Mouse (Mus musculus) retina, postnatal 7 days (tissue): ENCODE measurements around the gene Sh3bp5l.
"Not testable (repeated sequence)": the region's sequence is repeated elsewhere in the genome, so short reads cannot be mapped to it uniquely, and the experiment has no call there.

Experiments
- DNase-seq: peaks from one replicate; pipeline ENCODE4 v3.0.0-alpha.2; 2012; ENCODE audit warnings: low read depth, low spot score

Sh3bp5l gene

DNA sequence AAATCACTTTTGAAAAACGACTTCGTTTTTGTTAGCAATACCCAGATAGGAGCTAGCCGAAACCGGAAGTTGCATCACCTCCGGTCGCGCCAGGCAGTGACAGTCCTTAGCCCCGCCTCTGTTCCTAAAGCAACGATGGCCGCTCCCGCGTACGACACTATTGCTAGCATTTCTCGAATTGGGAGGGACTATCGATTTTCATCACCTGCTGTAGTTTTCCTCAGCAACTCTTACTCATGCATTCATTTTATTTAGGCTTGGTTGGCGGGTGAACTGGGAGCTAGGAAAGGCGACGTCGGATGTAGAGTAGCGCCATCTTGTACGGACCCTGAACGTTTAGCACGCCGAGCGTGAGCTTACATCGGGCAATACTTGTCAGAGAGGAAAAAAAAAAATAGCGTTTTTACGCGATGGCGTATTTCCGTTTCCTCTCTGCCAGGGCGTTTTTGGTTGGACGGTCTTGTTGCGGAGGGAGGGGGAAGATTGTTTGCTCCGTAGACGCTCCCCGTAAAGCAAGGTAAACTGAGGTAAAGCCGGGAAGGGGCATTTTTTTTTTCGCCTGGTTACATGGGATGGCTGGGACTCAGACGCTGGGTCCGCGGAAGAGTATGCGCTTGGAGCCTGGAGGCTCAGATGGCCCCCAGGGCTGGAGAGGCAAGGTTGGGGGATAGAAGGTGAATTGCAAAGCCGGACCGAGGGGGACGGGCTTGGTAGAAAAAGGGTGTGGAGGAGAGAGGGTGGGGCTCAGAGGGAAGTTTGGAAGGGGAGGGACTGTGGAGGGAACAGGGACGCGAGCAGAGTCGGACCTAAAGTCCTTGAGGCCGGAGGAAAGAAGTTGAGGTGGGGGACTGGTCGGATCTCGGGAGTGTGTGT, at the start of gene Sh3bp5l, which contains the start of gene Zfp672:
TSS of gene Sh3bp5l (plus strand) at position 449 of the 873 bp plus-strand sequence.
TSS of gene Zfp672 (minus strand) at position 64 of the 873 bp plus-strand sequence.
- peak; percentile 90 for DNase-seq

DNA sequence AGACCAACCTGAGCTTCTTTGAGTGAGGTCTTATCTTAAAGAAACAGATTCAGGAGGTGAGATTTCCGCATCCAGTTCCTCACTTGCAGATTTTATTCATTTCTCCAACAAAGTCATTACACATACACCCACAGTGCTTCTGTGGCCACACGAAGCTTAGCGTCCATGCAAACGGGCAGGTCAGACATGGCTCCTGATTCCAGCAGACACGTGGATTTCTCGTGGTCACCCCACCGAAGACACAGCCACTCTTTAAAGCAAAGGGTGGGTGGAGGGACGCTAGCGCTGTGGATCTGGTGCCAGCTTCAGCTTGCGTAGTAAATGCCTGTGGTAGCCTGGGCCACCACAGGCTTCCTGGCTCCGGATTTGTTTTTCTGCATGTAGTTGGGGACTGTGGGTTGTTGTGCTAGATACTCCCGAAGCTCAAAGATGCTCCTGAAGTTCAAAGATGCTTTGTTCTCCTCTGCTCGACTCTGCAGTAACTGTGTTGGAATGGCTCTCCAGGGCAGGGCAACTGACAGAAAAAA, 48.5 kb upstream of the Sh3bp5l start:
- no peak for DNase-seq

DNA sequence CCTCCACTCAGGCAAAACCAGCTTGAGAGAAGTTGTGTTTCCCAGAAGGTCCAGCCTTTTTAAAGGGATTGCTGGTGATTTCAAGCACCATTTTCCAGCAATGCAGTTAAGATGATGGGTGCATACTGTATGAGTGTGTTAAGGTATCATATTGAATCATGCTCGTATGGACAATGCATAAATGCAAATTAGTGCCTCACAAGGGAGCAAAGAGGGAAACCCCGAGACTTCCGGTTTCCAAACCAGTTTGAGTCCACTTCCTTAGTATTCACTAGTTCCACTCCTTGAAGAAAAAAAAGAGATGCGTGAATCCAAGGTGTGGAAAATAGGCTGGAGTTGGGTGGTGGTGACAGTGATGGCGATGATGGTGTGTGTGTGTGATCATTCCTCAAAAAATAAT, 48.0 kb upstream of the Sh3bp5l start:
- DNase-seq: no peak

DNA sequence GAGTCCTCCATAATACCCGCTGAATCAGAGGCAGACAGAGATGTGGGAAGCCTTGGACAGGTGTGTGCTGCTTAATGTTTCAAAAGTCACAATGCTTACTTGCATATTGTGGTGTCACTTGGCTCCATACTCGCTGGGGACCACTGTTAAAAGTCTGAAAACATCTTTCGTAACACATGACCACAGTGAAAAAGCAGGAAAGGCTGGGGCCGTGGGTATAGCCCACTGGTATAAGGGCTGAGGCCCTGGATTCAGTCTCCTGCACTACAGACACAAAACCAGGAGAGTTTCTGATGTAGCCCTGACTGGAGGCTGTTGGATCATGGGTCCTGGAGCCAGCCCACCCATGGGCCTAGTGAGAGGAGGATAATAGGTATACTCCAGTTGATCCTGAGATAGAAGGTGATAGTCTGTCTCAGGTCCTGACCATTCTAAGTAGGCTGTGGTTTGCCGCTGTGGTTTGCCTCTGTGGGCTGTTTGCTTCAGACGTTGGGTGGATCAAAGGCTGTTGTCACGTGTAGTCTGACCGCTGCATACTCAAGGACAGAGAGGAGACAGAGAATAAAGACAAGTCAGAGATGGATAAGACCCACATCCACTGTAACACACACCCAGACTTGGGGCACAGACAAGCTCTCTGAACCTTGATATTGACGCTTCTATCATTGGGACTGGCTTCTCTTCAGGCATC, 40.4 kb upstream of the Sh3bp5l start:
- DNase-seq: no peak

DNA sequence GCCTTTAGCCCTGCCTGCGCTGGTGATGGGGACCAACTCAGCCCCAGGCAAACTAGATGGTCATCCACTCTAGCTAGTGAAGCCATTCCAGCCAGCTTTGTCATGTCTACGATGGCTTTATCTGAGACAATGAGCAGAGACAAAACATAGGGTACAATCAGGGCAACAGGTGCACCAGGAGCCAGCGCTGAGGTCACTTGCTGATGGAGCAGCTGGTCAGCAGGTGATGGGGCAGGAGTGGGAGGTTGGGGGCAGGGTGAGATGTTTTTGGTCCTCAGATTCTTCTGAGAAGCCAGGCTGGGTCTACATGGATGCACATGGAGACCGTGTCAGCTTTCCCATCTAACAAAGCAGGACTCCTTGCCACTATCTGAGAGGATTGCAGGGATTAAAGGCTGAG, 39.7 kb upstream of the Sh3bp5l start:
- no peak for DNase-seq

DNA sequence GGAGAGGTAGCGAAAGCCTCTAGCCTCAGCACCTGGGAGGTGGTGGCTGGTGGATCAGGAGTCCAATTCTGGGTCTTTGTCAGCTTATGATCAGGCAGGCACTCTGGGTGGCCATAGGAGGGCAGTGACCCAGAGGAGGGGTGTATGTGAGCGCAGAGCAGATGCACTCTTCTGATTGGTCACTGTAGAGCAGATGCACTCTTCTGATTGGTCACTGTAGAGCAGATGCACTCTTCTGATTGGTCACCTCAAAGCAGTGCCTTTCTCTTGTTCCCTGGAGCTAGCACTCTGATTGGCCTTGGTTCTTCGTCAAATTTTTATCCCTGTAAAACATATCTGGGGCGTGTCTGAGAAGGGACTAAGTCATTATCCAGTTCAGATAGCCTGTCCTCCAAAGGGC, 37.7 kb upstream of the Sh3bp5l start:
- no peak for DNase-seq

DNA sequence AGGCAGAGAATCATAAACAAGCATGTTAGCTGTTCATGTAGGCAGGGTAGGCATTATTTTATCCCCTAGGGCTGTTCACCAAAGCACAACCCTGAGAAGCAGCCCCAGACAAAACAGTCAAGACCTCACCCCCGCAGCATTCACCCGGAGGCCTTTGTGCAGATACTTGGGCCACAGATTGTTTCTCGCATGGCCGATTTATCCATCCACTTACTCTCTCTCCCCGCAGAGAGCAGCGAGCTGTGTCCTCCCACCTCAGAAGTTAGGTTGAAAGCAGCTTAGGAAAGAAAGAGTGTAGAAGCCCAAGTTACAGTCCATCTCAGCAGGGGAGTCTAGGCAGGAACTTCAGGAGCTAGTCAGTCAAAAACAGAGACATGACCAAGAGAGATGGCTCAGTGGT, 33.1 kb upstream of the Sh3bp5l start:
- no peak for DNase-seq

DNA sequence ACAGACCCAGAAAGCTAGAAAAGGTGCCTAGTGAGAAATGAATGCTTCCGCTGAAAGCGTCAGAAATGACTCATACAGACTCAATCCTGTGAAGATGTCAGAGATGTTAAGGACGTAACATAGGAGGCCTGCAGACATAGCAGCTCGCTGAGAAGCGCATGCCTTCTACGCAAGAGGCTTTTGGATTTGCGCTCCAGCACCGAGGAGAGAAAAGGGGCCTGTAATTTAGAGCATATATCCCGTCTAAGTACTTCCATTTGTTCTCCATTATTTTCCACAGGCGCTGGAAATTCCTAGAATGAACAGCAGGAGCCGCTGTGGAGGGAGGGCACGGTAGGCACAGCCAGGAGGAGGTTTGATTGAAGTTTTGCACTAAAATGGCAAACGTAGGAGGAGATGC, 29.5 kb upstream of the Sh3bp5l start:
- DNase-seq: peak; percentile 59

DNA sequence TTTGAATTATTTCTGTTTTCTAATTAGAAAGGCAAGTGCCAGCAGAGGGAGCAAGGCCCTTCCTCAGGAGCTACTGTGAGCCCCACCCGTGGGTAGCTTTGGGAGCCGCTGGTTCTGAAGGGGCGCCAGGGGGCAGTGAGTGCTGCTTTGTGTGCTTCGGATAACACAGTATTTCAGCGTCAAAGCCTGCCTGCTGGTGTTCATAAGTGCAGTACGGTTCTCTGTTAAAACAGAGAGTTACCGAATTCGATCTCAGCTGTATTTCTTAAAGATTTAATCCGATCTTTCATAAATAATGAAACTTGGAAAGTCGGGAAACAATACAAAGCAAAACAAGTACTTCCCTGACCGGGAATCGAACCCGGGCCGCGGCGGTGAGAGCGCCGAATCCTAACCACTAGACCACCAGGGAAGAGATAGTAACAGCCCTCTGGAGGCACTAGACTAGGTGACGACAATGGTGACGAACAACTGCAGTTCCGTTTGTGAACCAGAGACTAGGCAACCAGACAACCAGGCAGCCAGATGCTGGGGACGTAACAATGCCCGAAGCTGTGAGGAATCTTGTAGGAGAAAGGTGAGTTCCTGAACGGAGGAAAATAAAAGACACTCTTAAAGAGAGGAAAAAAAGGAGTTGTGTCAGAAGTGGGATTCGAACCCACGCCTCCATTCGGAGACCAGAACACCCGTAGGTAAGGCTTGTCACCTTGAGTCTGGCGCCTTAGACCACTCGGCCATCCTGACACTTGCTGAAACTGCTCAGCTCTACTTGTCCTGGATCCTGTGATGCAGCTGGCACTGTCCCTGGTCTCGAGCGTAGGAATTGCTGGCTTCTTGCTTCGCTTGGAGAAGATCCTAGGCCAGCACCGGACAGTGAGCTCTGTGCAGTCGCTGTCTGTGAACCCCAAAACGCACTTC, 28.4 kb upstream of the Sh3bp5l start:
- DNase-seq: peak; percentile 93

DNA sequence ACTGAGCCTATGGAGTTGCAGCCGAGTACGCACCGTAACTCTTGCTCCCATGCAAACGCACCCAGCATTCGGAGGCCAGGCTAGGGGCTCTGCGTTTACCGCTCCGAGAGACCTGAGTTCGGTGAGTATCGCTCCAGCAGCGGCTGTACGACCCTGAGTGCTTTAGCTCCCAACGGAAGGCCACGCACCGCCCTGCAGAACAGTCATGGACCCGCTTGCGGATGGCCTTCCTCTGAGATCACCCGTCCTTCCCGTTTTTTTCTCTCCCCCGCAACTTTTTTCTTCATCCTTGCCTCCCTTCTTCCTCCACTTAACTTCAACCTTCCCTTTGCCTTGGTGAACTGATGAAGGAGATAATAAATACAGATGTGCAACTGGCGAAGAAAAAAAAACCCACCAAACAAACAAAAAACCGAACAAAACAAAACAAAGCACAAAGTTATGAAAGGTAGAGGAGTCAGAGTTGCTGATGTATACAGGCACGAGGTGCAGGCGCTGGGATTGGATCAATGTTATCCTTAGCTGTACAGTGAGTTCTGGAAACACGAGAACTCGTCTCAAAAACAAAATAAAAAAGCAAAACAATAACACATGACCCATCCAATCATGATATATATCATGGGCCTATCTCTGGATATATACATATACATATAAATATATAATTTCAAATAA, 27.6 kb upstream of the Sh3bp5l start:
- no peak for DNase-seq

DNA sequence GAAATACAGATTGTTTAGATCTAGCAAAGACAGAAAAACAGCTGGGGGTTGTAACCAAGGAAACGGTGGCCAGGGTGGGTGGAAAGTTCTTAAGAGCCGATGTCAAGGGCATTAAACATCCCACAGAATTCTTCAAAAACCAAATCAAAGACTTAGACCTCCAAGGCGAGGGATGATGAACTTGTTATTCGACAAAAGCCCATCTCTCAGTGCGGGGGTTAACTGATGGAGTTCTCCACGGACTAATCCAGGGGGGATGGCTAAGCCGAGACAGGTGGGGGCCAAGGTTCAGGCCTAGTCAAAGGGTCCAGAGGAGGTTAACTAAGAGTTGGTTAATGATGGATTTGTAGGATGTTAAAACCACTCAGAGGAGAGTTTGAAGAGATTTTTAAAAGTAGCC, 26.9 kb upstream of the Sh3bp5l start:
- DNase-seq: no peak

DNA sequence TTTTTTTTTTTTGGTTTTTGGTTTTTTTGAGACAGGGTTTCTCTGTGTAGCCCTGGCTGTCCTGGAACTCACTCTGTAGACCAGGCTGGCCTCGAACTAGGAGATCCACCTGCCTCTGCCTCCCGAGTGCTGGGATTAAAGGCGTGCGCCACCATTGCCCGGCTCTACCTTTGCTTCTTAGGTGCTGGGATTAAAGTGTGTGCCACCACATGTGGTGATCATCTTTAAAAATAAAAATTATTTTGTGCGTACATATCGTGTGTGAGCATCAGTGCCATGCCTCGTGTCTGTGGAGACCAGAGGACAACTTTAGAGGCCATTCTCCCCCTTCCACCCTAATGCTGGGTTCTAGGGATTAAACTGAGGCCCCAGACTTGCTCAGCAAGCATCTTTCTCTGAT, 25.2 kb upstream of the Sh3bp5l start:
- not testable (repeated sequence) for DNase-seq

DNA sequence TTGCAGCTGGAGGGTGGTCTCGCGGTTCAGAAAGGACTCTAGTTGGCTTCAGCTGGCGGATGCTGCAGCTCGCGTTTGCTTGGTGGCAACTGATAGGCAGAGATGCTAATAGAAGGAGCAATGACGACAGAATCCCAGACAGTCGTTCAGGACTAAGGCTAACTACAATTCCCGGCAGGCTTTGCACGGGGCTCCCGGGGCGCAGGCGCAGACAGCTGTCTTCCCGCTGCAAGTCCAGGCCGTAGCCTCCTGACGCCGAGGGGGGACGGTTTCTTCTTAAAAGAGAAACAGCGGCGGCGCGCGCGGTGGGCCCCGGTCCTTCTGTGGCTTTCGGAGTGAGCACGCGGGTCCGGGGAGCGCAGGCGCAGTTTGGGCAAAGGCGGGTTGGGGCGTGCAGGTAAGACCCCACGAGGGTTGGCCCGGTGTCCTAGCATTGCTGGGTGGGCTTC, 23.6 kb upstream of the Sh3bp5l start, which contains the start of gene Zfp692:
TSS of gene Zfp692 (plus strand) at position 210 of the 449 bp plus-strand sequence.
- DNase-seq: peak; percentile 88

DNA sequence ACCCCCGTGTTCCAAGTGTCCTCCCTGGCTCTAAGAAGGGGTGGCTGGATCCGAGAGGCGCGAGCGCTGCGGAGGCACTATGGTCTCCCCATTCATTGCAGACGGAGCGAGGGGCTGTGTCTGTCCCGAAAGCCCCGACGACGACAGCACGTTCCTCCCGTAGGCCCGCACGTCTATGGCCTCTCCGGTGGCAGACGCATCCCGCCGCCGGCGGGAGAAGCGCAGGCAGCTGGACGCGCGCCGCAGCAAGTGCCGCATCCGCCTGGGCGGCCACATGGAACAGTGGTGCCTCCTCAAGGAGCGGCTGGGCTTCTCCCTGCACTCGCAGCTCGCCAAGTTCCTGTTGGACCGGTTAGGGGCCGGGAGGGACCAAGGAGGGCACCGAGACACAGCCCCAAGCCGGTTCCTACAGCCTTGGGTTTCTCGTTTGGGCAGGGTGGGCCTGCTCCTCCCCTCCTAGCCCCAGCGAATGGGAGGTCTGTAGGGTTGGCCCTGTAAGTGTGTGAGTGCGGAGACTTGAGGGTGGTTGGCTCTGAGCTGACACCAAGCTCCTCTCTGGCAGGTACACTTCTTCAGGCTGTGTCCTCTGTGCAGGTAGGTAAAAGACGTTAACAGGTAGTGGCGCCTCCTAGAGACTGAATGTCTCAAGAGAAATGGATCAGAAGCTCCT, 23.0 kb upstream of the Sh3bp5l start:
- DNase-seq: no peak

DNA sequence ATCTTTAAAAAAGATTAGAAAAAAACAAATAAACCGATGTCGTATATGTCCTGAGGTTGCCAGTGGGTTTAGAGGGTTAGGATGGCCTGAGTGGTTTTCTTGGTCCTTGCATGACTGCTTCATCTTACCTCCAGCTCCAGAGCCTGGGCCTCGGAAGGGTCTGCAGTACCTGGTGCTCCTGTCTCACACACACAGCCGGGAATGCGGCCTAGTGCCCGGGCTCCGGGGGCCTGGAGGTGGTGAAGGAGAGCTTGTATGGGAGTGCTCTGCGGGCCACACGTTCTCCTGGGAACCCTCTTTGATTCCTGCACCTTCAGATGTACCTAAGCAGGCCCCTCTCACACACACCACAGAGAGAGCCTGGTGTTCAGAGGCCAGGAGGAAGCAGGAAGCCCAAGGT, 21.9 kb upstream of the Sh3bp5l start:
- DNase-seq: no peak

DNA sequence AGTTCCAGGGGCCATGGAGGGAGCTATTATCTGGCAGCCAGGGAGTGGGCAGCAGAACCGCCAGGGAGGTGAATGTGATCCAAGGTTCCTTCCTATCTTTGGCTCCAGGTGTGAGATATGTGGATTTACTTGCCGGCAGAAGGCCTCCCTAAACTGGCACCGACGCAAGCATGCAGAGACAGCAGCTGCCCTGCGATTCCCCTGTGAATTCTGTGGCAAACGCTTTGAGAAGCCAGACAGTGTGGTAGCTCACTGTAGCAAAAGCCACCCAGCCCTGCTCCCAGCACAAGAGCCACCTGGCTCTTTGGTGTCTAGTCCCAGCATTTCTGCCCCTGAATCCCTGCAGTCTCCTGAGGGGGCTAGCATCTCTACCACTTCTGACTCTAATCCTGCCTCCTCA, 16.5 kb upstream of the Sh3bp5l start:
- no peak for DNase-seq

DNA sequence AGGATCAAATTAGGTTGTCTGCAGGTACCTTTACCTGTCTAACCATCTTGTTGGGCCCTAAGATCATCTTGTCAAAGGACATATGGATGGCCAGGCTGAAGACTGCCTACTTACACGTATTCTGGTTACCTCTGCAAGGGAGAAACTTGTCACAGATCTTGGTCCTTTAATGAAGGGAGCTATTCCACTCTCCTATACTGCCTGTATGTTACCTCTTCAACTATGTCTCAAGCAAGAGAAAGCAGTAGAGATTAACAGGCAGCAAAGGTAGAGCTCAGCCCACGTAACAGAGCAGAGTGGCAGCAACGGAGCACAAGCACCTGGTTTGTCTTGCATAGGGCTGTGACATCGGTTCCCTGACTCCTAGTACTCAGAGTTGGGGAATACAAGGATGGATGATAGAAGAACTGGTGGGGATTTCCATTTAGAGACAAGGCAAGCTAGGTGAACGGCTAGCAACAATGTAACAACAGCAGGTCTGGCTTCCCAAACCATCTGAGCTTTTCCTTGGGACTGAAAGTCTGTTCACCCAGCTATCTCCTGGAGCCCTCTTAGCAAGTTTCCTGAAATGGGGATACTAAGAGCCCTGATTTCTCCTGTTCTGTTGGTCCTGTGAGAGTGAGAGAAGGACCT, 14.9 kb upstream of the Sh3bp5l start:
- DNase-seq: no peak

DNA sequence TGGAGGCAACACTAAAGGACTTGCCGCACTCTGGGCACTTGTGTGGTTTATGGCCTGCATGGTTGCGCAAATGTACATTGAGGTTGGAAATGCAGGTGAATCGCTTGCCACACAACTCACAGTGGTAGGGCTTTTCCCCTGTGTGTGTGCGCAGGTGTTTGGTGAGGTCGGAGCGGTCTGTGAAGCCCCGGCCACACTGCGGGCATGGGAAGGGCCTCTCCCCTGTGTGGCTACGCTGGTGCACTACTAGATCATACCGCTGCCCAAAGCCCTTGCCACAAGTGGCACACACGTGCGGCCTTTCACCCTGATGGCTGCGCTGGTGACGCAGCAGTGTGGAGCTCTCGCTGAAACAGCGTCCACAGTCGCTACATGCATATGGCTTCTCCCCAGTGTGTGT, 14.2 kb upstream of the Sh3bp5l start:
- no peak for DNase-seq

DNA sequence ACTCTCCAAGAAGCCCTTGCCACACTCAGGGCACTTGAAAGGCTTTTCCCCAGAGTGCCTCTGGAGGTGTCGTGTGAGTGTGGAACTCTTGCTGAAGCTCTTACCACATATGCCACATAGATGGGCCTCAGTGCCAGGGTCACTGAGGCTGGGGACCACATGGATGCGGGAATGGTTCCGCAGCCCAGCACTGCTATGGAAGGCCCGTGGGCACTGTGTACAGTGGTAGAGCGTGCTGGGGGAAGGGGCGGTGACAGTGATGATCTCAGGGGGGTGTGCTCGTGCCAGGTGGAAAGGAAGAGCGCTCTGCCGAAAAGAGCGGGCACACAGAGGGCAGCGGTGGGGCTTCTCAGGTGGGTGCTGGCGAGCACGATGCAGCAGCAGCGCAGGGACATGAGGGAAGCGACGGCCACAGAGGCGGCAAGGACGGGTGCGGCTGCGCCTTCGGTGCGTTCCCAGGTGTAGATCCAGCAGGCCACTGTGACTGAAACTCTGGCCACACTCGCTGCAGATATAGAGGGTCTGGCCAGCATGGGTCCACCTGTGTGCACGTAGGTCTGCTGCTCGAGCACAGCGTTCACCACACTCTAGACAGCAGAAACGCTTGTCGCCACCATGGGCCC, 13.6 kb upstream of the Sh3bp5l start:
- no peak for DNase-seq
